Mouse (Mus musculus): ENCODE measurements at regions not wholly inside any gene's neighbourhood (a gene's known extent, or its start where the extent isn't known, plus 50 kb on each side); places are given as distances from the start of the nearest gene placed in this dataset.

DNA sequence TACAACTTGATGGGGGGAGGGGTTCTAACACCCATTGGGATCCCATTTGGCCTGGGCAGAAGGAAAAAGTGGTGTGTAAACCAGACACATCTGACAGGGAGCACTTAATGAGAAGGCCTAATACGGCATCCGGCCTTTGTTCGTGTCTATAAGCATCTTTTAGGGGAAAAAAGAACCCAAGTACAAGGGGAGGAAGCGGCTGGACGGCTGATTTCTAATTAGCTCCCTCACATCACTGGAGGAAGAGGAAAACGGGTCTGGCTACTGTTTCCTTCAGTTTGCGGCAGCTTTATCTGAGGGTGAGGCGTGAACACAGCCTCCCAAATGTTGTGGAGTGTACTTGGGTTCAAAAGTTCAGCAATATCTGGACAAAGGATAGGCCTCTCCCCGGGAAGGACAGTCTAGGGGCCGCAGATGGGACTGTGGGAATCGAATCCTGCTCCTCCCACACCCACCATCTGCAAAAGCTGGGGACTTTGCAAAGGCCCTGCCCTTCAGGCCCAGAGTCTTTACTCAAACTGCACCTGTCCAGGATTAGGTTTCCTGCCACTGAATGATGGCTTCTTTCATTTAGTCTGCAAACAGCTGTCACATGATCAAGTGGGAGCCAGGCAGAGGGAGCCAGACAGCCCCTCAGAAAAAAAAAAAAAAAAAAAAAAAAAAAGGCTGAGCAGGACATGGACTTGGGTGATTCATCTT lies 235.2 kb downstream of the Sox4 start:
- no peak overlapping the region for H3K4me2 ChIP-seq (ENCODE audit: low read depth, low read length)
- peak; percentile 31; the same call in 1 of the 2 replicates for ATAC-seq
- peaks cover 25% of the 10 kb centered on the region for H3K4me1 ChIP-seq (ENCODE audit: insufficient read depth, low read length)
- peak; percentile 38 for DNase-seq (ENCODE audit: low spot score)
- no peaks in the 10 kb centered on the region for H3K27me3 ChIP-seq (ENCODE audit: insufficient read depth, low read length)
- H3K9me3 ChIP-seq (ENCODE audit: low read length), result no peaks in the 10 kb centered on the region
- TF ChIP-seq CTCF (IDR thresholded peaks at IDR 0.05; ENCODE audit: low read depth), result no peak
- 0 out of 2 replicates have a peak overlapping the region, but pooled peaks have one; percentile 6 for H3K9ac ChIP-seq (replicated peaks; ENCODE audit: low read length)
- no peak overlapping the region for H3K4me3 ChIP-seq (ENCODE audit: low read length)
- H3K27ac ChIP-seq, result peak overlapping the region; percentile 58
- no peaks in the 10 kb centered on the region for H3K36me3 ChIP-seq (ENCODE audit: insufficient read depth, low read length)
- 19% methylated on average over 11 of the region's 11 CpGs for WGBS

DNA sequence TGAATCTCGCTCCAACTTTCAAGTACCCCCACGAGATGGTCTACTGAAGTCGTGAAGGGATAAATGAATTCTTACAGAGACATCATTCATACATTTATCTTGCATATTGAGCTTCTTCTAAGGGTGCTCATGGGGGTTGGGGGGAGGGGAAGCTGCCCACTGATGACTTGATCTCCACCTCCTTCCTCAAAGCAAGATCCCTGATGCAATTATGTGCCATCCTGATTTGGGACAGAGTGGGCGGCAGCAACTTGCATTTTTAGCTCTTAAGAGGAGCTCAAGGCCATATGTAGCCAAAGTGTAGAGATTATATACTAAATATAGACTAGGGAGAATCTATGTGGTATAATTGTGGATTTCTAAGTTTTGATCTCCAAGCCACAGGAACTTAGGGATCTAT lies 236.1 kb downstream of the Sox4 start:
- 89% methylated on average over 4 of the region's 4 CpGs for WGBS
- H3K4me1 ChIP-seq (ENCODE audit: insufficient read depth, low read length), result peaks cover 25% of the 10 kb centered on the region
- no peak for ATAC-seq
- no peaks in the 10 kb centered on the region for H3K27me3 ChIP-seq (ENCODE audit: insufficient read depth, low read length)
- no peaks in the 10 kb centered on the region for H3K36me3 ChIP-seq (ENCODE audit: insufficient read depth, low read length)
- H3K9ac ChIP-seq (replicated peaks; ENCODE audit: low read length), result no peak overlapping the region
- H3K4me2 ChIP-seq (ENCODE audit: low read depth, low read length), result no peak overlapping the region
- H3K4me3 ChIP-seq (ENCODE audit: low read length), result no peak overlapping the region
- no peak overlapping the region for H3K27ac ChIP-seq
- no peaks in the 10 kb centered on the region for H3K9me3 ChIP-seq (ENCODE audit: low read length)
- DNase-seq (ENCODE audit: low spot score), result no peak
- TF ChIP-seq CTCF (IDR thresholded peaks at IDR 0.05; ENCODE audit: low read depth), result no peak

DNA sequence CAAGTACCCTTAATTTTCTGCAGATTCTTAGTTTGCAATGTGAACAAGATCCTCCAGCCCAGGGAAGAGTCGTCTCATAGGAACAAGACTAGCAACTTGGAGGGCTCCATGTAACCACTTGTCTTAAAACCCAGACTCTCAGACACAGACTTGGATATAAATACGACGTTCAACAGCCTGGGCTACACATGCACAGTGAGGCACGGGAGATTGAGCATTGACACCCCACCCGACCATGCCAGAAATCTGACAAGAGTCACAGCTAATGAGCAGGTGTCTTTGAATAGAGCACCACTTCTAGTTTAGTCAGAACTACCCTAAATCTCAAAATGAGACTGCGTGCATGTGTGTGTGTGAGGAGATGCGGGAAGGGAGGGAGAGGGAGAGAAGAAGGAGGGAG lies 243.5 kb downstream of the Sox4 start:
- H3K9me3 ChIP-seq (ENCODE audit: low read length), result no peaks in the 10 kb centered on the region
- no peak overlapping the region for H3K27ac ChIP-seq
- ATAC-seq (no peak), DNase-seq (ENCODE audit: low spot score) (no peak)
- H3K4me3 ChIP-seq (ENCODE audit: low read length), result no peak overlapping the region
- TF ChIP-seq CTCF (IDR thresholded peaks at IDR 0.05; ENCODE audit: low read depth), result no peak
- H3K9ac ChIP-seq (replicated peaks; ENCODE audit: low read length), result no peak overlapping the region
- no peaks in the 10 kb centered on the region for H3K4me1 ChIP-seq (ENCODE audit: insufficient read depth, low read length)
- 56% methylated on average over 7 of the region's 7 CpGs for WGBS
- no peaks in the 10 kb centered on the region for H3K36me3 ChIP-seq (ENCODE audit: insufficient read depth, low read length)
- no peak overlapping the region for H3K4me2 ChIP-seq (ENCODE audit: low read depth, low read length)
- H3K27me3 ChIP-seq (ENCODE audit: insufficient read depth, low read length), result no peaks in the 10 kb centered on the region

DNA sequence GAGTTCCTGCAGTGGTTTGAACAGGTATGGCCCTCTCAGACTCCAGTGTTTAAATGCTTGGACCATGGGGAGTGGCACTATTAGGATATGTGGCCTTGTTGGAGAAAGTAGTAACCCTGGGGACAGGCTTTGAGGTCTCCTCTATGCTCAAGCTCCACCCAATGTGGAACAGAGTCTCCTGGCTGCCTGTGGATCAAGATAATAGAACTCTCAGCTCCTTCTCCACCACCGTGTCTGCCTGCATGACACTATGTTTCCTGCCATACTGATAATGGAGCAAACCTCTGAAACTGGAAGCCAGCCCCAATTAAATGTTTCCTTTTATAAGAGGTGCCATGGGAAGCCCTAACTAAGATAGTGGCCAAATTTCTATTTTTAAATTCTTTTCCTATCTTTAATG lies 252.2 kb downstream of the Sox4 start:
- Histone ChIP-seq H3K9ac (replicated peaks; ENCODE audit: low read length) (no peak overlapping the region), H3K27me3 (ENCODE audit: insufficient read depth, low read length) (no peaks in the 10 kb centered on the region), H3K27ac (no peak overlapping the region), H3K4me1 (ENCODE audit: insufficient read depth, low read length) (peaks cover 7% of the 10 kb centered on the region), H3K4me2 (ENCODE audit: low read depth, low read length) (no peak overlapping the region), H3K9me3 (ENCODE audit: low read length) (no peaks in the 10 kb centered on the region), H3K4me3 (ENCODE audit: low read length) (no peak overlapping the region), H3K36me3 (ENCODE audit: insufficient read depth, low read length) (no peaks in the 10 kb centered on the region)
- 44% methylated on average over 1 of the region's 1 CpGs for WGBS
- ATAC-seq, result no peak
- no peak for TF ChIP-seq CTCF (IDR thresholded peaks at IDR 0.05; ENCODE audit: low read depth)
- DNase-seq (ENCODE audit: low spot score), result no peak

DNA sequence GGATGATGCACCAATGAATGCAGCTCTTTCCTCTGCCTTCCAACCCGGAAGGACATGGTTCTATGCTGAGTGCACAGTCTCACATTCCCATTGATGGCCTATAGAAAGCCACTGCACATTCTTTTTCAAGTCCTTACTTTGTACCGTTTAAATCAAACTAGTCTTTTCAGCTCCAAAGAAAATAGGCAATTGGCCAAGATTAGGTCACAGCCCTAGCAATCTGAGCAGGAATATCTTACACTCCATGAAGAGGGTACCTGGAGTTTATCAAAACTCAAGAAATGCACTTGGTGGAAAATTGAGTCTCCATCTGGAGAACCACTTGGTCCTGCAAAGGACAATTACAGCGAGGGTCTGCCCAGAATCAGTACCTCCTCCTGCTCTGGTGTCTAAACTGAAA lies 253.4 kb downstream of the Sox4 start:
- no peak overlapping the region for H3K27ac ChIP-seq
- no peak overlapping the region for H3K9ac ChIP-seq (replicated peaks; ENCODE audit: low read length)
- ATAC-seq (no peak), DNase-seq (ENCODE audit: low spot score) (no peak)
- H3K4me3 ChIP-seq (ENCODE audit: low read length), result no peak overlapping the region
- H3K9me3 ChIP-seq (ENCODE audit: low read length), result no peaks in the 10 kb centered on the region
- peaks cover 7% of the 10 kb centered on the region for H3K4me1 ChIP-seq (ENCODE audit: insufficient read depth, low read length)
- no peak overlapping the region for H3K4me2 ChIP-seq (ENCODE audit: low read depth, low read length)
- no peaks in the 10 kb centered on the region for H3K36me3 ChIP-seq (ENCODE audit: insufficient read depth, low read length)
- WGBS, result 64% methylated on average over 3 of the region's 3 CpGs
- no peaks in the 10 kb centered on the region for H3K27me3 ChIP-seq (ENCODE audit: insufficient read depth, low read length)
- no peak for TF ChIP-seq CTCF (IDR thresholded peaks at IDR 0.05; ENCODE audit: low read depth)

DNA sequence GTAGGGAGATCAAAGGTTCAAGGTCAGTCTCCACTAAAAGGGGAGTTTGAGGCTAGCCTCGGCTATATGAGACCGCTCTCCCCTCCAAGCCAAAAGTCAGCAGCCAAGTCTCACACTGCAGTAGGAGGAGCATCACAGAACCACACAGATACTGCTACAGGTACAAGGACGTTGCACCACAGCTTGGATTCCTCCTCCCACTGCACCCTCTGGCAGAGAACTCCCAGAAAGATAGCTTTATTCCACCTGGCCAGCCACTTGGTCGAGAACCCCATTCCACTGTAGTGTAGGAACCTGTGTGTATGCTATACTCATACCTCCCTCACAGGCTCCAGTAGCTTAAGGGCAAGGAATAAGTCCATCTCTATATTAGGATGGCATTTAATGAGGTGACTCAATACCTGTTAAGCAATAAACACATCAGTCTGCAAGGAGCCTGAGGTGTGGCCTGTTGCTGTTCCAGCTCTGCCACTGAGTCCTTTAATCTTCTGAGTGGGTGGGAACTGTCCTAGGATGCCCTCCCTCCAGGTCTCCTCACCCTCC lies 254.0 kb downstream of the Sox4 start:
- no peaks in the 10 kb centered on the region for H3K9me3 ChIP-seq (ENCODE audit: low read length)
- ATAC-seq (no peak), DNase-seq (ENCODE audit: low spot score) (no peak)
- H3K36me3 ChIP-seq (ENCODE audit: insufficient read depth, low read length), result no peaks in the 10 kb centered on the region
- H3K4me2 ChIP-seq (ENCODE audit: low read depth, low read length), result no peak overlapping the region
- H3K4me3 ChIP-seq (ENCODE audit: low read length), result no peak overlapping the region
- WGBS, result 92% methylated on average over 4 of the region's 4 CpGs
- H3K9ac ChIP-seq (replicated peaks; ENCODE audit: low read length), result no peak overlapping the region
- H3K4me1 ChIP-seq (ENCODE audit: insufficient read depth, low read length), result peaks cover 7% of the 10 kb centered on the region
- H3K27me3 ChIP-seq (ENCODE audit: insufficient read depth, low read length), result no peaks in the 10 kb centered on the region
- no peak for TF ChIP-seq CTCF (IDR thresholded peaks at IDR 0.05; ENCODE audit: low read depth)
- H3K27ac ChIP-seq, result no peak overlapping the region

Measured in hindbrain, postnatal 0 days (tissue).